Mouse (Mus musculus): ENCODE measurements around the gene Plpp1. TPM values are rescaled to one million over a fixed set of nuclear protein-coding genes. Genes with fewer than 3 reads are reported as not detected.

The Plpp1 gene
- polyA plus RNA-seq, 1 experiment from 2014 or later: 25.0 TPM

DNA sequence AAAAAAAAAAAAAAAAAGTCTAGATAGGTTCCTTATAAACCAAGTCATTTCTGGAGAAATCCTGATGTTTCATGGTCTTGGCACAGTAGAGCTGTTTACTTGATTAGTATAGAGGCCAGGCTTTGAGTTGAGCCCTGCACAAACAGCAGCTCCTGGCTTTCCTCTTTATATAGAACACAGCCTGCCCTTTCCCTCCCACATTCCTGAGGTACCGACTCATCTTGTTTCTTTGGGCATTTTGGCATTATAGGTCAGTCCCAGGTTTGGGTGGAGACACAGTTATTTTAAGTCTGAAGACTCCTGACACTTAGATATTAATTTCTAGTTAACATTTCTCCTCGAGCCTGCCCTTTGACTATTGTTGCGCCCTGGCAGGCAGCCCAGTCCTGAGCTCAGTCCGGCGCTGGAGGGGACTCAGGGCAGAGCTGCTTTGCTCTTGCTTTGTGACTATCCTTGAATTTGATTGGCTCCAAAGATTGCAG is 61.3 kb downstream of the Plpp1 start:
- ATAC-seq (replicated peaks; ENCODE audit: insufficient number of reproducible peaks, low FRiP score, low TSS enrichment, low read depth) (no peak), DNase-seq (ENCODE audit: low spot score) (no peak)
- H3K4me1 ChIP-seq (ENCODE audit: control insufficient read depth, insufficient read depth, low read length): no peaks in the 10 kb centered on the region
- H3K9me3 ChIP-seq (replicated peaks; ENCODE audit: control insufficient read depth, low read length): no peaks in the 10 kb centered on the region
- H3K4me3 ChIP-seq (ENCODE audit: low read depth, low read length): no peak overlapping the region
- no peaks in the 10 kb centered on the region; the same call in 1 of the 2 replicates for H3K36me3 ChIP-seq (replicated peaks; ENCODE audit: control insufficient read depth, insufficient read depth, low read depth, low read length)
- WGBS: 69% methylated on average over 5 of the region's 5 CpGs
- H3K9ac ChIP-seq (replicated peaks; ENCODE audit: low read length): no peak overlapping the region
- H3K4me2 ChIP-seq (ENCODE audit: low read depth, low read length): no peak overlapping the region
- no peaks in the 10 kb centered on the region for H3K27me3 ChIP-seq (ENCODE audit: control insufficient read depth, insufficient read depth, low read length)
- no peak overlapping the region for H3K27ac ChIP-seq (replicated peaks; ENCODE audit: low read depth, low read length)

DNA sequence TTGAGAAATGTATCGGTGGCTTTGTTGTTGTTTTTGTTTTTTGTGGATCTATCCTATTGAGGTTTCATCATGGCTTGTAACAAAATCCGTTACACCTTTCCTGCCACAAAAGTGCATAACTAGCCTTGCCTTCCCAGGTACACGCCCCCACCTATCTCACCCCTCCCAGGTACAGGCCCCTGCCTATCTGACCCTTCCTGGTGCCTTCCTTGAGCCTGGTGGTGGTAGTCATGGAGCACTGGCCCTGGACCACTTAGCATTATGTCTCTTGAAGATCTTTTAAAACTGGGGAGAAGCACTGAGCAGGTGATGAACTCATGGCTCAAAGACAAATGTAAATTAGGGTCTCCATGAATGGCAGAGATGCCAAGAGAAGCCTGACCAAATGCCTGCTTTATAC is 61.8 kb downstream of the Plpp1 start:
- 90% methylated on average over 3 of the region's 3 CpGs for WGBS
- no peak for ATAC-seq (replicated peaks; ENCODE audit: insufficient number of reproducible peaks, low FRiP score, low TSS enrichment, low read depth)
- DNase-seq (ENCODE audit: low spot score): no peak
- H3K9ac ChIP-seq (replicated peaks; ENCODE audit: low read length): no peak overlapping the region
- H3K36me3 ChIP-seq (replicated peaks; ENCODE audit: control insufficient read depth, insufficient read depth, low read depth, low read length): peaks cover under 1% of the 10 kb centered on the region
- H3K4me3 ChIP-seq (ENCODE audit: low read depth, low read length): no peak overlapping the region
- H3K4me1 ChIP-seq (ENCODE audit: control insufficient read depth, insufficient read depth, low read length): no peaks in the 10 kb centered on the region
- H3K4me2 ChIP-seq (ENCODE audit: low read depth, low read length): no peak overlapping the region
- H3K27ac ChIP-seq (replicated peaks; ENCODE audit: low read depth, low read length): no peak overlapping the region
- H3K27me3 ChIP-seq (ENCODE audit: control insufficient read depth, insufficient read depth, low read length): no peaks in the 10 kb centered on the region
- H3K9me3 ChIP-seq (replicated peaks; ENCODE audit: control insufficient read depth, low read length): no peaks in the 10 kb centered on the region

DNA sequence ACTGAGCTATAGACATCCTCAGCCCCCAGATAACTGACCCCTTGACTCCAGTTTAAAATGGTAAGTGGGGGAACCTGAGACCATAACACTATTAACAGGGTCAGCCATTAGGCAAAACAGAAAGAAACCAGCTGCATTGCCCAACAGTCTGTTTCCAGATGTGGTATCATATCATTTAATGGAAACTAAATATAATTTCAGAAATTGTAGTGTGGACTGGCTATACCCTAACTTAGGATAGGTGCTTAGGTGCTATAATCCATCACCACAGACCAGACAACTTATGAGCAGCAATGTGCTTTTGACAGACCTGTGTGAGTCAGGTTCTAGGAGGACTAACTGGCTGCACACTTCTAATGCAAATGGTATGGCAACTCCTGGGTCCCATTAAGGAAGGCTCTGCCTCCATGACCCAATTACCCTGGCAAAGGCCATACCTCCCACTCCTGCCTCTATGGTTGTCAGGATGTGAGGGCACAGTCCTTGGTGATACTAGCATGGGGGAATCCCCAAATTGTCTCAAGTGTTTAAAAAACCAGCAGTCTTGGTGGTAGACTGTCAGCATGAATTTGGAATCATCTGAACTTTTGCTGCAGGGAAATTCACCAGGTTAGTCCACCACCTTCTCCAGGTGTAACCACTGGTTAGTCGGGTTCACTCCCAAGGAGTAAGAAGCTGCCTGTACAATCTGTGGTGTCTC is 62.5 kb downstream of the Plpp1 start:
- no peak overlapping the region for H3K4me2 ChIP-seq (ENCODE audit: low read depth, low read length)
- 93% methylated on average over 1 of the region's 1 CpGs for WGBS
- no peak for DNase-seq (ENCODE audit: low spot score)
- H3K4me3 ChIP-seq (ENCODE audit: low read depth, low read length): no peak overlapping the region
- H3K9ac ChIP-seq (replicated peaks; ENCODE audit: low read length): no peak overlapping the region
- no peaks in the 10 kb centered on the region for H3K9me3 ChIP-seq (replicated peaks; ENCODE audit: control insufficient read depth, low read length)
- no peak for ATAC-seq (replicated peaks; ENCODE audit: insufficient number of reproducible peaks, low FRiP score, low TSS enrichment, low read depth)
- peaks cover 3% of the 10 kb centered on the region for H3K36me3 ChIP-seq (replicated peaks; ENCODE audit: control insufficient read depth, insufficient read depth, low read depth, low read length)
- no peak overlapping the region for H3K27ac ChIP-seq (replicated peaks; ENCODE audit: low read depth, low read length)
- H3K27me3 ChIP-seq (ENCODE audit: control insufficient read depth, insufficient read depth, low read length): no peaks in the 10 kb centered on the region
- H3K4me1 ChIP-seq (ENCODE audit: control insufficient read depth, insufficient read depth, low read length): no peaks in the 10 kb centered on the region

DNA sequence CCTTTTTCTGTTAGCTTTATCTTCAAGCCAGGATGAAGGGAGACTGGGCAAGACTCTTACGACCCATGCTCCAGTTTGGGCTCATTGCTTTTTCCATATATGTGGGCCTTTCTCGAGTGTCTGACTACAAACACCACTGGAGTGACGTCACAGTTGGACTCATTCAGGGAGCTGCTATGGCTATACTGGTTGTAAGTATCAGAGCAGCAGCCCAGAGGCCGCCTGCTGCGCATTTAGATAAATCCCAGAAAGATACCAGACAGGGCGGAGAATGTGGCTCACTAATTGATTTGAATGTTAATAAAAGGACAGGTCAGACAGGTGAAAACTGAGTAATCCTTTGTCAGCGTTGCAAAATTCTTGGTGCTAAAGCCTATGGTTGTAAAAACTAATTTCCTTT is 66.2 kb downstream of the Plpp1 start:
- DNase-seq (ENCODE audit: low spot score) (no peak), ATAC-seq (replicated peaks; ENCODE audit: insufficient number of reproducible peaks, low FRiP score, low TSS enrichment, low read depth) (no peak)
- Histone ChIP-seq H3K4me1 (ENCODE audit: control insufficient read depth, insufficient read depth, low read length) (no peaks in the 10 kb centered on the region), H3K36me3 (replicated peaks; ENCODE audit: control insufficient read depth, insufficient read depth, low read depth, low read length) (peaks cover 3% of the 10 kb centered on the region), H3K9me3 (replicated peaks; ENCODE audit: control insufficient read depth, low read length) (no peaks in the 10 kb centered on the region), H3K4me2 (ENCODE audit: low read depth, low read length) (no peak overlapping the region), H3K27me3 (ENCODE audit: control insufficient read depth, insufficient read depth, low read length) (no peaks in the 10 kb centered on the region), H3K9ac (replicated peaks; ENCODE audit: low read length) (no peak overlapping the region), H3K27ac (replicated peaks; ENCODE audit: low read depth, low read length) (no peak overlapping the region), H3K4me3 (ENCODE audit: low read depth, low read length) (no peak overlapping the region)
- 85% methylated on average over 7 of the region's 7 CpGs for WGBS

DNA sequence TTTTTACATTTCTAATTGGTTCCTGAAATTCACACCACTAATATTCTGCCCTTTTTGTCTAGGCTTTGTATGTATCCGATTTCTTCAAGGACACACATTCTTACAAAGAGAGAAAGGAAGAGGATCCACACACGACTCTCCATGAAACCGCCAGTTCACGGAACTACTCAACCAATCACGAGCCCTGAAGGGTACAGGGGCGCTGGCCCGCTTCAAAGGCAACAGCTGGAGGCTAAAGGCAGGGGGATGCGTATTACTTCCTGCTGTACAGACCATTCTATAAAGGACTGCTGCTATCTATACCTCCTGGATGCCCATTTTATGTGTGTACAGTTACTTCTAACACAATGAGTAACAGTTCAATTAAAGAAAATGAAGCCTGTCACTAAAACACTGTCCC is 66.8 kb downstream of the Plpp1 start:
- Histone ChIP-seq H3K27ac (replicated peaks; ENCODE audit: low read depth, low read length) (no peak overlapping the region), H3K9me3 (replicated peaks; ENCODE audit: control insufficient read depth, low read length) (no peaks in the 10 kb centered on the region), H3K4me2 (ENCODE audit: low read depth, low read length) (no peak overlapping the region), H3K4me3 (ENCODE audit: low read depth, low read length) (no peak overlapping the region), H3K4me1 (ENCODE audit: control insufficient read depth, insufficient read depth, low read length) (no peaks in the 10 kb centered on the region), H3K9ac (replicated peaks; ENCODE audit: low read length) (no peak overlapping the region), H3K27me3 (ENCODE audit: control insufficient read depth, insufficient read depth, low read length) (no peaks in the 10 kb centered on the region), H3K36me3 (replicated peaks; ENCODE audit: control insufficient read depth, insufficient read depth, low read depth, low read length) (peaks cover 3% of the 10 kb centered on the region)
- DNase-seq (ENCODE audit: low spot score) (no peak), ATAC-seq (replicated peaks; ENCODE audit: insufficient number of reproducible peaks, low FRiP score, low TSS enrichment, low read depth) (no peak)
- WGBS: 94% methylated on average over 8 of the region's 8 CpGs

DNA sequence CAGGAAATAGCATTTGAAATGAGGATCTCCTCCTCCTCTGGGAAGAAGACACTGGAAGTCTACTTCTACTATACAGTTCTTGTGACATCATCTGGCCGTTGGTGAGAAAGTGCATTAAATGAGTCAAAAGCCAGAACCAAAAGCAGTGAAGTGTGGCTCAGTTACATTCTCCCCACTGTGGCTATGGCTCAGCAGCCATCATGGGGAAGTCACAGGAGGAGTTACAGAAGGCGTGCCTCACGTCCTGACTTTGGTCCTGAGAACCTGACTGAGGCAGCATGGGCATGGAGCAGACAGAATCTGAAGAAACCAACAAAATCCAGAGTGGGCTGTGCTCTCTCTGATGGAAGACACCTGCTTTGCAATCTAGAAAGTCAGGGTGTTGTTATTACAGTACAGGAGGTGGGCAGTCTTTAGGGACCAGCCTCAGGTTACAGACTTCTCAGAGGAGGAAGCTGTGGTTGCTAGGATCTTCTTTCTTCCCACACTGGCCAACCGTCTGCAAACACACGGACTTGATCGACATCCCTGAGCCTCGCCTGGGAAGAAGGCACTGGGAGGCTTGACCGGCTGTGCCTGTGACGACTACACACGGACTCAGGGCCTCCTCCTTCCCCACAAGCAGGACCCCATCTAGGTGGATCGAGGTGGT is 69.6 kb downstream of the Plpp1 start:
- peaks cover 5% of the 10 kb centered on the region for H3K36me3 ChIP-seq (replicated peaks; ENCODE audit: control insufficient read depth, insufficient read depth, low read depth, low read length)
- no peak overlapping the region for H3K4me2 ChIP-seq (ENCODE audit: low read depth, low read length)
- WGBS: 85% methylated on average over 11 of the region's 11 CpGs
- no peak overlapping the region for H3K4me3 ChIP-seq (ENCODE audit: low read depth, low read length)
- H3K4me1 ChIP-seq (ENCODE audit: control insufficient read depth, insufficient read depth, low read length): no peaks in the 10 kb centered on the region
- no peak overlapping the region for H3K27ac ChIP-seq (replicated peaks; ENCODE audit: low read depth, low read length)
- no peak overlapping the region for H3K9ac ChIP-seq (replicated peaks; ENCODE audit: low read length)
- no peaks in the 10 kb centered on the region for H3K27me3 ChIP-seq (ENCODE audit: control insufficient read depth, insufficient read depth, low read length)
- no peak for ATAC-seq (replicated peaks; ENCODE audit: insufficient number of reproducible peaks, low FRiP score, low TSS enrichment, low read depth)
- DNase-seq (ENCODE audit: low spot score): no peak
- H3K9me3 ChIP-seq (replicated peaks; ENCODE audit: control insufficient read depth, low read length): no peaks in the 10 kb centered on the region

DNA sequence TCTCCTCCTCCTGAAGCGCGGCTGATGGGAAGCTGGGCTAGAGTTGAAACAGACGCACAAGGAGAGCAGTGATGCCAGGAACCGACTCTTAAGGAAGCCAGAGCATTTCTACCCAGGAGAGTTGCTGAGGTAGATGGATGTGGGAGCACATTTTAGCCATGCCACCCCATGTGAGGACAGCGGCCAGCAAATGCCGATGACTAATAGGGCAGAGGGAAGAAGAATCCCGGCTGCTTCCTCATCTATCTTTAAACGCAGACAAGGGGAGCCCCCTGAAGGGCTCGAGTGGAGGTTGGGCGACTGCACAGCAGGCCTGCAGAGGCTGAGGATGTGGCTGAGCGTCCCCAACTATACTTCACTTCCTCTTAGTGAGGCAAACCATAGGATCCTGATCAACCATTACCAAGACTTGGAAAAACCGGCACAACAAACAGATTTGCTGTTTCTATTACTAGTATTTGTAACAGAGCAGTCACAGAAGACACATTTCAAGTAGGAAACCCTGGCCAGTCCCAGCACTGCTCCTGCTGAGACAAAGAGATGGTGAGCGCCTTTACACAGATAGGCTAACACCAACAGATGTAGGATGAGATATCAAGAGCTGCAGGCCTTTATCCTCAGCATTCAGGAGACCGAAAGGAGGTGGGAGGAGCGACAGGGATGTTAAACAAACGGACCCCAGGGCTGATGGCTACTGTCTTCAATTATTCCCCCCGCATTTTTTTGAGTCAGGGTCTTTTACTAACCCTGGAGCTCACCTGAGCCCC is 71.1 kb downstream of the Plpp1 start:
- Histone ChIP-seq H3K4me3 (ENCODE audit: low read depth, low read length) (no peak overlapping the region), H3K27ac (replicated peaks; ENCODE audit: low read depth, low read length) (no peak overlapping the region), H3K36me3 (replicated peaks; ENCODE audit: control insufficient read depth, insufficient read depth, low read depth, low read length) (peaks cover 5% of the 10 kb centered on the region), H3K4me1 (ENCODE audit: control insufficient read depth, insufficient read depth, low read length) (no peaks in the 10 kb centered on the region), H3K4me2 (ENCODE audit: low read depth, low read length) (no peak overlapping the region), H3K9me3 (replicated peaks; ENCODE audit: control insufficient read depth, low read length) (no peaks in the 10 kb centered on the region), H3K27me3 (ENCODE audit: control insufficient read depth, insufficient read depth, low read length) (no peaks in the 10 kb centered on the region), H3K9ac (replicated peaks; ENCODE audit: low read length) (no peak overlapping the region)
- 85% methylated on average over 17 of the region's 17 CpGs for WGBS
- ATAC-seq (replicated peaks; ENCODE audit: insufficient number of reproducible peaks, low FRiP score, low TSS enrichment, low read depth) (no peak), DNase-seq (ENCODE audit: low spot score) (no peak)

DNA sequence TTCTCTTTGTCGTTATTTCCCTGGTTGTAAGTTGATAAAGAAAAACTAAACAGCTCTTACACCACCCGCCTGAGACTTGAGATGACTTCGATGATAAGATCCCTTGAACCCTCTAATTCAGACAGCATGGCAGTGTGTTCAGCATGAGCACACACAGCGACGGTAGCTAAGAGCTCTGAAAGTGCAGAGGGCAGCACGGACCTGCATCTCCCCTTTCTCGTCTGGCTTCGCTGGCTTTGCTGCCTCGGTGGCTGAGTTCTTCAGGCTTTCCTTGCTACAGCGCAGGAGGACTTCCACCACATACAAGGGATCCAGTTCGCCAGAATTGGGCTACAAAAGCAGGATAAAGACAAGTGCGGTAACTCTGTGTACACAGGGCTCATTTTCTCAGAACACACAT is 86.6 kb downstream of the Plpp1 start:
- DNase-seq (ENCODE audit: low spot score) (no peak), ATAC-seq (replicated peaks; ENCODE audit: insufficient number of reproducible peaks, low FRiP score, low TSS enrichment, low read depth) (no peak)
- Histone ChIP-seq H3K9ac (replicated peaks; ENCODE audit: low read length) (no peak overlapping the region), H3K36me3 (replicated peaks; ENCODE audit: control insufficient read depth, insufficient read depth, low read depth, low read length) (peaks cover 16% of the 10 kb centered on the region), H3K27me3 (ENCODE audit: control insufficient read depth, insufficient read depth, low read length) (no peaks in the 10 kb centered on the region), H3K4me2 (ENCODE audit: low read depth, low read length) (no peak overlapping the region), H3K4me3 (ENCODE audit: low read depth, low read length) (no peak overlapping the region), H3K4me1 (ENCODE audit: control insufficient read depth, insufficient read depth, low read length) (no peaks in the 10 kb centered on the region), H3K27ac (replicated peaks; ENCODE audit: low read depth, low read length) (no peak overlapping the region), H3K9me3 (replicated peaks; ENCODE audit: control insufficient read depth, low read length) (no peaks in the 10 kb centered on the region)
- 88% methylated on average over 12 of the region's 12 CpGs for WGBS

All from embryonic facial prominence, embryonic 11.5 days (tissue).